Mouse (Mus musculus): ENCODE measurements at regions not wholly inside any gene's neighbourhood (a gene's known extent, or its start where the extent isn't known, plus 50 kb on each side); places are given as distances from the start of the nearest gene placed in this dataset.
A peak's percentile ranks its signal among the peaks of the same experiment; 100 is the strongest.

- DNase-seq (ENCODE audit: low spot score in 2 of 2) = peak in 1 of 2 experiments; percentile 11
Observed at GRCm38 (mm10) chr10:57434990-57435389, 51.2 kb upstream of the Hsf2 start.

Data from spleen, postnatal 10 days (tissue).